Mouse (Mus musculus) G1E (cell line): ENCODE measurements around the gene Med10.

Experiments used
- CTCF ChIP-seq: IDR thresholded peaks from 2 replicates; pipeline ENCODE4 v1.5.1; 2012; ENCODE audit warnings: low read depth, low read length, inconsistent platforms, mixed read lengths
- GATA1 ChIP-seq: IDR thresholded peaks from 2 replicates; pipeline ENCODE4 v1.6.1; 2012; ENCODE audit warnings: borderline replicate concordance, low read length, inconsistent platforms, mixed read lengths
- TAL1 ChIP-seq: conservative IDR thresholded peaks from 2 replicates; pipeline ENCODE4 v1.6.1; 2012; ENCODE audit warnings: low read depth, low read length, inconsistent platforms, mixed read lengths

DNA sequence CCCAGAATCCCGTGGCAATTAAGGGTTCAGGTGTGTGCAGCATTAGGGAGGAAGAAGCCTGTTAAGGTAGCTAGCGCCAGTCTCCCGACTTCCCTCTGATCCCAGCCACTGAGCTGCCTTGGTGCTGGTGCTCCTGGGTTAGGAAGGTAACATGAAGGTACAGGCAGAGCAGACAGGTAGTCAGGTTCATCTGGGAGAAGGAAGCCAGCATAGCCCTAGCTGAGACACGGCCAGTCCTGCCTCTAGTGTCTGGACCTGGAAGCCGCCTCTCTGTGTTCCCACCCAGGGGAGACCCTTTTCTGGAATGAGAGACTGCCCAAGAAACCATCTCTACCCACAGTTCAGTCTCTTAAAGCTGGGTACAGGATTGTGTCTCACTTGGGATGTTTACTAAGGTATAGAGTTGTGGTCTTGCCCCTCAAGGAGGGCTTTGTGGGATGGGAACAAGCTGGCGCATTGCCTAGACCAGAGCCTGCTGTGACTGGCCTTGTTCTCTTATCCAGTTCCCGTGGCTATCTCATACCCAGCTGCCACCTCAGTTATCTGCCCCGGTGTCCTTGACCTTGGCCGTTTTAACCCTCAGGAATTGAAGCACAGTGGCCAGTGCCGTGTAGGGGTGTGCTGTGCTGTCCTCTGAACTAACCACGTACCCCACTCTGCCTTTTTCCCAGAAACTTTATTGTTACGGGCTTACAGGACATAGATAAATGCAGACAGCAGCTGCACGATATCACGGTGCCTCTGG, 8.9 kb downstream of the Med10 start:
- TF ChIP-seq TAL1 (no peak), GATA1 (no peak), CTCF (no peak)
